Mouse (Mus musculus): ENCODE measurements around the gene Siah1a.

Gene Siah1a

GRCm38 (mm10) chr8:86702453-86702852, 43.3 kb downstream of the Siah1a start:
- no peak for DNase-seq (ENCODE audit: low spot score)

DNA sequence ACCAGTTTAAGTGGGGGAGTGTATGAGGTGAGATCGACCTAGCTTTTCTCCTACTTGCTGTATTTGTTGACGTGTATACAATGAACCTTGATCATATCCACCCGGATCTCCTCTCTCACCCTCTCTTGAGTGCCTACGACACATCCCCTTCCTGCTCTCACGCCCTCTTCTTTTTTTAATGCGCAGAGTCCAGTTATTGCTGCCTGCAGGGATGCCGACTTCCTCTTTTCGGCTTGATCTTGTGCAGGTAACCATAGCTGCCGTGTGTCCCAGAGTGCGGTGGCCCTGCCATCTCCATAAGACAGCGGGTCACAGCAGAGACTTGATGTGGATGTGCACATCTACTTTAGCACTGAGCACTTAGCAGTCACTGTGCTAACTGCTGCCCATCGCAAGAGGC, 46.3 kb downstream of the Siah1a start:
- no peak for DNase-seq (ENCODE audit: low spot score)

DNA sequence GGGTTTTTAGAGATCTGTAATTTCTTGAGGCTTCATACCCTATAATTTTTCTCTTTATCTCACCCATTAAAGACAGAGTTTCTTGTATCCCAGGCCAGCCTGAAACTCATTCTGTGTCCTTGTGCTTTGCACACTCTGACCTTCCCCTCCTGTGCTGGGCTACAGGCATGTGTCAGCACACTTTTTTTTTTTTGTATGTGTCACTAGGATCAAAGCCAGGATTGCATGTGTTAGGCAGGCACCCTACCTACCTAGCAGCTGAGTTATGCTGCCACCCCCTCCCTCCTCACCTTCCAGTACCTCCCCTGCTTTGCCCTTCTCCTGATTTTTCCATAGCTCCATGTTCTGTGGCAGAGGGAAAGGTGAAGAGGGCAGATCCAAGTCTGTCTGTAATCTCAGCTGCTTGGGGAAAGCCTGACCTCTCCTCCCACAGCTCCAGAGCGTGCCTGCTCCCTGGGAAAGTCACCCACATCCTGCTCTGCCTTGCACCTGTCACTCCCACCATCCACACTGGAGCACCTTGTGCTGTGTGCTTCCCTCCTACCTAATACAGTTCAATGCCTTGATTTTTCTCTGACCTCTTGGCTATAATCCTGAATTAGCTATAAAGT, 46.8 kb downstream of the Siah1a start:
- no peak for DNase-seq (ENCODE audit: low spot score)

DNA sequence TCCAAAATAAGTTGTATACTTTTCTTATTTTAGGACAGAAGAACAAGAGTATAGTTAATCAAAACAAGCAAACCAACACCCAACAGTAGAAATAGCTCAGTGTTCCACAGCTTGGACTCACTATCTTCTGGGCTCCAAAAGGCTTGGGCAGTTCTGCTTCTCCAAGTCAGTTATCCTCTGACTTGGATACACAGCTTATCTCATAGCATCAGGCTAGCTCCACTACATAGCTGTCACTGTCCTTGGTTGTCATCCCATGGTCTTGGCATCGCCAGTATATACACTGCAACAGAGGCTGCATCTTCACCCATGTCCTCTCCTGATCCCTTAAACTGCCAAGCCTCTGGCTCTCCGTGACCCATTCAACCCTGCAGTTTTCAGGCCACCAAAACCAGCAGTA, 50.0 kb downstream of the Siah1a start:
- no peak for DNase-seq (ENCODE audit: low spot score)

DNA sequence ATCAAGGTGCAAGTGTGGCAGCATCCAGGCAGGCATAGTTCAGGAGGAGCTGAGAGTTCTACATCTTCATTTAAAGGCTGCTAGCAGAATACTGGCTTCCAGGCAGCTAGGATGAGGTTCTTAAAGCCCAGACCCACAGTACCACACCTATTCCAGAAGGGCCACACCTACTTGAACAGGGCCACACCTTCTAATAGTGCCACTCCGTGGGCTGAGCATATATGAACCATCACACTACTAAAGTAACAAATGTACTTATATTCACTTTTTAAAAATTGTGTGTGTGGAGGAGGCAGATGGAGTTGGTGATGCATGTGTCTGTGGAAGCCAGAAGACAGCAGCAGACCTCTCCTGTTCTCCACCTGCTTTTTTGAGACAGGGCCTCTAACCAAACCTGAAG, 51.7 kb downstream of the Siah1a start:
- DNase-seq (ENCODE audit: low spot score), result no peak

DNA sequence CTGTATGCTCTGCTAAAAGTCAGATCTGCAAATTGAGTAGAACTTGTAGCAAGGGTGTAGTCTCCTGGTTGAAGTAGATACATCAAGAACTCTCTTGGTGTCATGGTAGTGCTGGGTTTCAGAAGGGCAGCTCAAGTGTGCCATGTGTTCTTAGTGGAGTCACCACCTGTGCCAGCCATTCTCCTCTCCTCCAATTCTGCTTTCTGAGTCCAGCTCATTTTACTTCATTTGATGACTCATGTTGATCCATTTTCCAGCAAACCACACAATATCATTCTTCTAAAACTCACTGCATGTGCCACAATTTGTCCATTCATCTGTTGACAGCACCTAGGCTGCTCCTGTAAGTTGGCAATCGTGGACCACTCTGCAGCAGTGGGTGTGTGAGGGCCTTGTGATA, 53.6 kb downstream of the Siah1a start:
- no peak for DNase-seq (ENCODE audit: low spot score)

- no peak for DNase-seq (ENCODE audit: low spot score)
Observed at GRCm38 (mm10) chr8:86686629-86687028, 59.1 kb downstream of the Siah1a start.
